Mouse (Mus musculus) heart, postnatal 0 days (tissue): ENCODE data around the gene Chad.

Source experiments
- CTCF ChIP-seq: IDR thresholded peaks from 2 replicates; pipeline ENCODE4 v1.5.1; 2016; ENCODE audit warnings: antibody characterized with exemption, control low read depth, low read depth
- EP300 ChIP-seq: IDR thresholded peaks from 2 replicates; pipeline ENCODE4 v1.6.1; 2016; ENCODE audit warnings: antibody characterized with exemption, low read depth

- TF ChIP-seq EP300 (no peak), CTCF (no peak)
These were observed 36.0 kb upstream of the Chad start for GRCm38 (mm10) chr11:94528879-94529278.
